Mouse (Mus musculus) hindbrain, embryonic 16.5 days (tissue): ENCODE measurements around the gene Rabl3. TPM values are rescaled to one million over a fixed set of nuclear protein-coding genes. Genes with fewer than 3 reads are reported as not detected.

ENCODE experiments used
- ATAC-seq: fragments of 200-750 bp; cut with Nextera tagmentation; 2 replicates; pipeline ENCODE4 v1.8.0; 2017; ENCODE audit warnings: moderate TSS enrichment, moderate library complexity
- H3K27ac ChIP-seq: fragments of 300-500 bp; sonication (generic); 2 replicates; pipeline ENCODE4 v1.5.1; 2014; ENCODE audit warnings: low read depth, mild to moderate bottlenecking, control low read depth, low read length, moderate library complexity
- H3K27me3 ChIP-seq: fragments of 300-500 bp; sonication (generic); replicated peaks from 2 replicates; pipeline ENCODE4 v1.6.1; 2014; ENCODE audit warnings: low read length; ENCODE audit not compliant: control insufficient read depth, insufficient read depth
- H3K36me3 ChIP-seq: fragments of 300-500 bp; sonication (generic); 2 replicates; pipeline ENCODE4 v1.6.1; 2014; ENCODE audit warnings: mild to moderate bottlenecking, low read length, moderate library complexity, mixed read lengths; ENCODE audit not compliant: control insufficient read depth, insufficient read depth
- H3K4me1 ChIP-seq: fragments of 300-500 bp; sonication (generic); 2 replicates; pipeline ENCODE4 v1.6.1; 2014; ENCODE audit warnings: low read depth, low read length; ENCODE audit not compliant: control insufficient read depth, insufficient read depth
- H3K4me2 ChIP-seq: fragments of 300-500 bp; sonication (generic); 2 replicates; pipeline ENCODE4 v1.6.1; 2014; ENCODE audit warnings: mild to moderate bottlenecking, low read length, control low read depth, moderate library complexity
- H3K4me3 ChIP-seq: fragments of 300-500 bp; sonication (generic); 2 replicates; pipeline ENCODE4 v1.5.1; 2014; ENCODE audit warnings: mild to moderate bottlenecking, low read length, control low read depth, moderate library complexity
- H3K9ac ChIP-seq: fragments of 300-500 bp; sonication (generic); 2 replicates; pipeline ENCODE4 v1.6.1; 2014; ENCODE audit warnings: low read depth, mild to moderate bottlenecking, control low read depth, low read length, moderate library complexity
- H3K9me3 ChIP-seq: fragments of 300-500 bp; sonication (generic); 2 replicates; pipeline ENCODE4 v1.6.1; 2014; ENCODE audit warnings: mild to moderate bottlenecking, low read length, moderate library complexity; ENCODE audit not compliant: control insufficient read depth
- WGBS: fragments of 180-500 bp; shearing (Covaris S2); extraction: QIAGEN DNeasy Blood & Tissue Kit; methylation state at CpG from one replicate; pipeline ENCODE4 v1.1.7; 2014; 5-methylcytosine and 5-hydroxymethylcytosine counted together
- polyA plus RNA-seq: library from polyadenylated mRNA; unstranded; fragments of >200 nt; fragmentation: Nextera tagmentation; extraction: Ambion mirVana; gene quantifications from 2 replicates; pipeline ENCODE4 v1.2.1, GENCODE M21; 2015

Gene Rabl3
- polyA plus RNA-seq, 1 experiment from 2014 or later: 17.5 TPM

DNA sequence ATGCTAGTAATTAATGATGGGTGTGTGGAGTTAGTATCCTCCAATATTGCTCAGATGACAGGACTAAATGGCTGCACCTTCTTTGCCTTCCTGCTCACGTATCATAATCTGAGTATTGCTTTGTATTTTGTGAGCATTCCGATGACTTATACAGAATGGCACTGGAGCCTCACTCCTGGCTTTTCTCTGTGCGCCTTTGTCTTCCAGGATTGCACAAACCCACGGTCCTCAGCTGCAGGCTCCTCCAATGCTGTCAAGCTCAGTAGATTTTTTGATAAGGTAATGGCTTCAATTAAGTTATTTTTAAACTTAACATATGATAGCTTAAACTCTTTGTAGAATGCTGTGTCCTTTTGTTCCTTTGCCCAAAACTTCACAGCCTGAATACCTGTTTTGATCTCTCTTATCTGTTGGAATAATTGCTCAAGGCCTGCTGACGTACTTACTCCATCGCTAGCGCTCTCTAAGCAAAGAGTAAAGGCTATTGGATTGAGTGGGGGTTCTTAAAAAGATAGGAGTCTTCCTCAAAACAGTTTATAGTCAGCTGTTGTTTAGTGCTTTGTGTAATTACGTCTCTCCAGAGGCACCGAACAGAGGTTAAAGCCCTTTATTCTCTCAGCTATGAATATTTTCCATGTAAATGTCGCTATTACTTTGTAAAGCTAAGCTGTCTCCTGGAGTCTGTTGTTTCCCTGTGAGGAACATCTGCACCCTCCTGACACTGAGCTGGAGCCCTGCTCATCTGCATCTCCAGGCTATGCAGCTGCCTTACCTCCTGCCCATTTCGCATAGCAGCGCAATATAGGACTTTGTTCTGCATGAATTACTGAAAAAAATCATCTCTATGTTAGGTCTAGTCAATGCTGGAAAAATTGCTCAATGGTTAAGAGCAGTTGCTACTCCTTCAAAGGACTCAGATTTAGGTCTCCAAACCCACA lies 27.7 kb downstream of the Rabl3 start:
- no peak overlapping the region for H3K27ac ChIP-seq
- 82% methylated on average over 12 of the region's 12 CpGs for WGBS
- no peaks in the 10 kb centered on the region for H3K27me3 ChIP-seq
- no peaks in the 10 kb centered on the region for H3K9me3 ChIP-seq
- H3K36me3 ChIP-seq: no peaks in the 10 kb centered on the region
- no peaks in the 10 kb centered on the region for H3K4me1 ChIP-seq
- no peak overlapping the region for H3K4me3 ChIP-seq
- ATAC-seq: no peak
- no peak overlapping the region for H3K9ac ChIP-seq
- H3K4me2 ChIP-seq: no peak overlapping the region

DNA sequence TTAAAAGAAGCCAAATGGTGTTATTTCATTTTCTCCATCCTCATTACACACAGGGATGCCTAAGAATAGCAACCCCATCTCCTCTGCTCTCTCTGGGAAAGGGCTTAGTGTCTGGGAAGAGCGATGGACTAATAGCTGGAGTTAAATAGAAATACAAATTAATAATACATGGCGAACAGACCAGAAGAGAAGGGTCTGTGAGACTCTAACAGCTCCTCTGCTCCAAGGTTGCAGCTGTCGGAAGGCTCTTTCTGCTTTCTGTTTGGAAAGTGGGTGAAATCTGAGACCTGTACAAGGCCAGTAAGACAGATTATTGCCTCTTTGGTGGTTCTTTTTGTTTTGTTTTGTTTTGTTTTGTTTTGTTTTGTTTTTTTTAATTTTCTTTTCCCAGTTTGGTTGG lies 31.9 kb downstream of the Rabl3 start:
- Histone ChIP-seq H3K4me3 (no peak overlapping the region), H3K4me1 (no peaks in the 10 kb centered on the region), H3K27ac (no peak overlapping the region), H3K9me3 (no peaks in the 10 kb centered on the region), H3K9ac (no peak overlapping the region), H3K36me3 (no peaks in the 10 kb centered on the region; the same call in 1 of the 2 replicates), H3K4me2 (no peak overlapping the region), H3K27me3 (no peaks in the 10 kb centered on the region)
- ATAC-seq: no peak
- WGBS: 76% methylated on average over 3 of the region's 3 CpGs

DNA sequence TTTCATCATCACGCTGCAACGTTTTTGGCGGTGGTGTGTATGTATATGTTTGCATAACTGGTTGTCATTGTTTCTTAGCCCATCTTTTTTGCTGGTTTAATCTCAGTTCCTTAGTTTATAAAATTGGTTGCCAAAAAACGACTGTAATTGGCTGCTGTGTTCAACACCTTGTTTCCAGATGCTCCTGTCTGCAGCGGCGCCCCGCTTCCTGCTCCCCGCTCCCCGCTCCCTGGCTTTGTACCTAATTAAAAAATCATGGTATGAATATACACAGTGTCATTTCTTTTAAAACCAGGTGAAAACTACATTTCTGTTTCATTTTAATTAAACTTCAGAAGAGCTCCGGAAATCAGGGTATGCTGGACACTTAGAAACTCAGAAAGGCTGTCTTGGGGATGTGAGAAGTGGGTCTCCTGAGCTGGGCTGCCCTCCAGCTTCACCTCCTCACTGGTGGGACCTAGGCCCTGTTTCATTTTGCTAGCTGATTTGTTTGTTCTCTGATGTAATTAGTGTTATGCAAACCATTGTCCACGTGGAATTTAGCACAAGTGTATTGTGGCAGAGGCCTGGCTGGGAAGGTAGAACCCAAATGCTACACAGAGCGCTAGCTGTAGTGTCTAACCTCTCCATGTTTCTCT lies 32.6 kb downstream of the Rabl3 start:
- Histone ChIP-seq H3K4me2 (no peak overlapping the region), H3K27me3 (no peaks in the 10 kb centered on the region), H3K36me3 (no peaks in the 10 kb centered on the region; the same call in 1 of the 2 replicates), H3K4me1 (no peaks in the 10 kb centered on the region), H3K9me3 (no peaks in the 10 kb centered on the region), H3K9ac (no peak overlapping the region), H3K27ac (0 out of 2 replicates have a peak overlapping the region, but pooled peaks have one; percentile 12), H3K4me3 (no peak overlapping the region)
- 84% methylated on average over 12 of the region's 12 CpGs for WGBS
- no peak for ATAC-seq

DNA sequence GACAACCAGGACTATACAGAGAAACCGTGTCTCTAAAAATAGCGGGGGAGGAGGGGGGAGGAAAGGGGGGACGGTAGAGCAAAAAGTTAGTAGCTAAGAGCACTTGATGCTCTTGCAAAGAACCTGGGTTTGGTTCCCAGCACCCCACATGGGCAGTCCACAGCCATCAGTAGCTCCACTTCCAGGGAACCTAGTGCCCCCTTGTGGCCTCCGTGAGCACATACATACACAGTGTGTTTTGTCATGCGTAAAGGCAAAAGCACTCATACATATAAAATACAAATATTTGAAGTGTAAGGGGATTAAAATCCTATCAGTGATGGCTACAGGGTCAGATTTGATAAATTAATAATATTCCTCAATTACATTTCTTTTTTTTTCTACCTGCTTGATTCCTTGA lies 33.4 kb downstream of the Rabl3 start:
- 95% methylated on average over 5 of the region's 5 CpGs for WGBS
- no peak overlapping the region for H3K9ac ChIP-seq
- H3K9me3 ChIP-seq: no peaks in the 10 kb centered on the region
- no peaks in the 10 kb centered on the region for H3K27me3 ChIP-seq
- H3K4me3 ChIP-seq: no peak overlapping the region
- H3K27ac ChIP-seq: no peak overlapping the region
- no peak overlapping the region for H3K4me2 ChIP-seq
- no peaks in the 10 kb centered on the region; the same call in 1 of the 2 replicates for H3K36me3 ChIP-seq
- no peaks in the 10 kb centered on the region for H3K4me1 ChIP-seq
- no peak for ATAC-seq

DNA sequence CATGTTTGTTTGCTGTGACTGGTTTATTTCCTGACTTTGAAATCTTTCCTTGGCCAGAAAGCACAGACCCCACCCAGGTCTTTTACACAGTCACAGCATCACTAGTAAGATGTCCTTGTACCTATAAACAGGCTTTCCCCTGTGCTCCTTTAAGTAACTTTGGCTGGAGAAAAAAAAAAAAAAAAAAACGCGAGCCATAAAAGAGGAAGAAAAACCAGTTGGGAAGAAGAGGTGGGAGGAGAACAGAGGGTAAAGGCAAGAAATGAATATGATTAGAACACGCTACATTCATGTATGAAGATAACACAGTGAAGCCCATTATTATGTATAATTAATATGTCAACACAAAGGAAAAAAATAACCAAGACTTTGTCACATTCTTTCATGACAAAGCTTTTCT lies 35.6 kb downstream of the Rabl3 start:
- no peak overlapping the region for H3K4me3 ChIP-seq
- no peaks in the 10 kb centered on the region for H3K27me3 ChIP-seq
- WGBS: 77% methylated on average over 3 of the region's 3 CpGs
- no peaks in the 10 kb centered on the region for H3K4me1 ChIP-seq
- no peak overlapping the region for H3K27ac ChIP-seq
- no peak overlapping the region for H3K4me2 ChIP-seq
- H3K36me3 ChIP-seq: no peaks in the 10 kb centered on the region; the same call in 1 of the 2 replicates
- H3K9me3 ChIP-seq: no peaks in the 10 kb centered on the region
- no peak for ATAC-seq
- H3K9ac ChIP-seq: no peak overlapping the region

DNA sequence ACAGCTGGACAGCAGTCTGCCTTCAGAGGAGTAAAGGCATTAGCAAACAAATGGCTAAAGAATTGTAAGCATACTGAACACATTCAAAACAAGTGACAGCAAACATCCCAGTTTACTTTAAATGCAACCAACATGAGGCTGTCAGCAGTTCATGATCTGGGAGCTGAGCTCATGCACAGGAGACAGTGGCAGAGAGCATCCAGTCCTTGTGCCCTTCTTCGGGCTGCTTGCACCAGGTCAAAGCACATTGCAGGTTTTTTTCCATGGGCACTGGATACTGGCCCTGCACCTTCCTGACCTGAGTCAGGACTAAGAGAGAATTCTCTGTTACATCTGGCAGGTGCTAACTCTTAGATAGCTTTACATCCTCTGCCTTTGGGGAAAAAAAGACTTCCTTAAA lies 39.9 kb downstream of the Rabl3 start:
- Histone ChIP-seq H3K4me3 (no peak overlapping the region), H3K4me2 (no peak overlapping the region), H3K36me3 (no peaks in the 10 kb centered on the region), H3K9ac (no peak overlapping the region), H3K4me1 (peaks cover 9% of the 10 kb centered on the region), H3K27me3 (no peaks in the 10 kb centered on the region), H3K9me3 (no peaks in the 10 kb centered on the region), H3K27ac (no peak overlapping the region)
- WGBS: 81% methylated on average over 1 of the region's 1 CpGs
- no peak for ATAC-seq

DNA sequence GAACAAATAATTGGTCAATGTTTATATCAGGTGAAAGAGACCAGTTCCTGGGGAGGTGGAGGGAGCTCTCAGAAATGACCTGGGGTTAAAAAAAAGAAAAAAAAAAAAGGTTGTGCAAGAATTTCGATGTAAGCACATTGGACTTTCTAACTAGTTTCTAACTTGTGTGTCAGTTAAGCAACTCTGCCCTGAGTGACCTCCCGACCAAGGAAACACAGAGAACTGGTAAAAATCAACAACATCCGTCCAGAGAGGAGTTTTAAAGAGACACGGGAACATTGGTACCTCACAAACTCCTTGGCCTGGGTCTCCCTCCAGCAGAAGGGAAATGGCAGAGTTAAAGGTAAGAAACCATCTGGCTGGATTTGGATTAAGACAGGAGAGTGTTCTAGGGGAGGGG lies 40.3 kb downstream of the Rabl3 start, which contains the start of gene Hgd:
TSS of gene Hgd (plus strand) at position 160 of the 400 bp plus-strand sequence.
- H3K4me1 ChIP-seq: peaks cover 9% of the 10 kb centered on the region
- WGBS: 76% methylated on average over 4 of the region's 4 CpGs

DNA sequence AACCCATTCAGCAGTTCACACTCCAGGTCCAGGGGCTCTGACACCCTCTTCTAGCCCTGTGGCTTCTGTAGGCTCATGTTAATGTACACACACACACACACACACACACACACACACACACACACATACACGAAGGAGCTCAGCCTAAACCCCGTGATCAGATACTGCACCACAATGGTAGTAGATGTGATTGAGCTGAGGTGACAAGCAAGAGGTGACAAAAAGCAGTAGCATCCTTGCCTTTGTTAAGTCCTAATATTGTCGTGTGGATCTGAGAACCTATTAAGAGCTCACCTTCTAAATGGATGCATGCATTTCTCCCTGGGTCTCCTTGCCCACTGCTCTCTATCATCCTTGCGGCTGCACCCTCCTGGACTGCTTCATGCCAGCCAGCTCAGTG lies 41.0 kb downstream of the Rabl3 start:
- Histone ChIP-seq H3K4me3 (no peak overlapping the region), H3K27ac (no peak overlapping the region), H3K4me2 (no peak overlapping the region), H3K9ac (no peak overlapping the region), H3K27me3 (no peaks in the 10 kb centered on the region), H3K36me3 (no peaks in the 10 kb centered on the region), H3K4me1 (peaks cover 9% of the 10 kb centered on the region), H3K9me3 (no peaks in the 10 kb centered on the region)
- ATAC-seq: no peak
- 88% methylated on average over 4 of the region's 4 CpGs for WGBS

More for the DNA sequence above, 40.3 kb downstream of the Rabl3 start, which contains the start of gene Hgd:
- H3K36me3 ChIP-seq: no peaks in the 10 kb centered on the region
- no peak within 1 kb of the TSS for H3K4me3 ChIP-seq
- no peak within 1 kb of the TSS for H3K4me2 ChIP-seq
- H3K27me3 ChIP-seq: no peaks in the 10 kb centered on the region
- H3K9ac ChIP-seq: no peak within 1 kb of the TSS
- ATAC-seq: no peak
- H3K27ac ChIP-seq: no peak within 1 kb of the TSS
- H3K9me3 ChIP-seq: no peaks in the 10 kb centered on the region

DNA sequence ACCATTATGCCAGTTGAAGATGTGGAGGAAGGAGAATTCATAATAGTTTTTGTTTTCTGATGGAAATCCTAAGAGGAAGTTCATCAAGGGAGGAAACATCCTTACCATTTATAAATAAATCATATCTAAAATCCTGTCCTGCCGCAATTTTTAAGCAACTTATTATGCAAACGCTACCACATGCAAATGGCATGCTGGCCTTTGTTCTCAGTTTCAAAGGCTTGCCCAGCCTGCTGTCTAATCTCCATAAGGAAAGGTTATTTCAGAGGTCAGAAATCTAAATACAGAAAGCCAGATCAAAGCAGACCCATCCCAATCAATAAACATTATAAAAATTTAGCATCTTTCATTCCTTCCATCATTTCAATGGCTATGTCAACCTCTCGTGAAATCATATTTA lies 42.2 kb downstream of the Rabl3 start:
- Histone ChIP-seq H3K27ac (no peak overlapping the region), H3K36me3 (no peaks in the 10 kb centered on the region), H3K4me1 (peaks cover 9% of the 10 kb centered on the region), H3K4me3 (no peak overlapping the region), H3K4me2 (no peak overlapping the region), H3K9ac (no peak overlapping the region), H3K27me3 (no peaks in the 10 kb centered on the region), H3K9me3 (no peaks in the 10 kb centered on the region)
- WGBS: 43% methylated on average over 3 of the region's 3 CpGs
- ATAC-seq: no peak
